Mouse (Mus musculus) retina, postnatal 7 days (tissue): ENCODE data around the gene Negr1.

ENCODE experiments used
- DNase-seq: peaks from one replicate; pipeline ENCODE4 v3.0.0-alpha.2; 2012; ENCODE audit warnings: low read depth, low spot score

Gene Negr1

GRCm38 (mm10) chr3:156901140-156901539, 339.5 kb downstream of the Negr1 start:
- DNase-seq, result no peak

- no peak for DNase-seq
Observed at GRCm38 (mm10) chr3:156903925-156904576, 342.5 kb downstream of the Negr1 start.

DNA sequence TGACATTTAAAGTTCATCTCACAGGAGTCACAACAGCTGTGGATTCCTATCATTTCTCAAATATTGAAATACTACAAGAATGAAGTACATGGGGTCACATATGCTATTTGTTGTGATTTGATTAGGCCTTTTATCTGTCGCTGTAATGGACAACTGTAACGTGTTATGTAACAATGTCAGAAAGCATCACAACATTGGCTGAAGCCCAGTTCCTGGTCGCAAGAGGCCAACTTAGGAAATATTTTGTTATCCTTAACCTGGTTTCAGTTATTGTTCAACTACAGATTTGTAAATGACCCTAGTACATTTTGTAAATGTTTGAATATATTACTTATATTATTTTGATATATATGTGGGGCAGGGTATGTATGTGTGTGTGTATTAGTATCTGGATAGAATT, 351.2 kb downstream of the Negr1 start:
- DNase-seq, result no peak

DNA sequence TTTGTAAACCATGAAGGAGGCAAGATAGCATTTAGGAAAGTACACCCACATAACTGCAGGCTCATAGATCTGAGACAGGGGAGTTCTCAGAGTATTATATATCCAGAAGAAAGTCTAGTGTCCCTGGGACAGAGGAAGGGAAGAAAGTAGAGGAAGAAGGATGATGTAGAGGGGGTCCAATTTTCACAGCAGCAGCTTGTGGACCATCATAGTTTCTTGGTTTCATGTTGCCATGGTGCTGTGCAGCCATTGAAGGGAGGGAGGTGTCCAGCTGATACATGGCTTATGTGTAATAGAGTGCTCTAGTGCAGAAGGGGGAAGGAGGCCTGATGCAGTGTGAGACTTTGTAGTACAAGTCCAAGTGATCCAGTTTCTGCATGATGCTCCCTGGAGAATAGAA, 359.8 kb downstream of the Negr1 start:
- DNase-seq, result no peak

DNA sequence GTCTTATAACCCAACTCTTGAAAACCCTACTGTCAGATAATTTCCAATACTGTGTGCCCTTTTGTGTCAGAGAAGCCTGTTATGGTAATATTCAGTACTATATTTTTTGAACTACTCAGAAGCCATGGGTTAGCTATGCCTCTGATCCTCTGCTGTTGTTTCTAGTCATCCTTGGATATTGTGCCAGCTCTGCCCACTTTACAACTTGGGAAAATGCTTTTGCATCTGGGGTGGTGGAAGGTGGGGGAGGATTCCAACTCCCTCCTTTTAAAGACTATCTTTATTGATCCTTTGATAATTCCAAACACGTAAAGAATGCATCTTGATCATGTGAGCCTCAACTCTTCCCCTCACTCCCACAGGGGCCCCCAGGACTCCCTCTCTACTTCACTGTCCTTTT, 361.6 kb downstream of the Negr1 start:
- no peak for DNase-seq

GRCm38 (mm10) chr3:156925102-156925501, 363.5 kb downstream of the Negr1 start:
- no peak for DNase-seq

DNA sequence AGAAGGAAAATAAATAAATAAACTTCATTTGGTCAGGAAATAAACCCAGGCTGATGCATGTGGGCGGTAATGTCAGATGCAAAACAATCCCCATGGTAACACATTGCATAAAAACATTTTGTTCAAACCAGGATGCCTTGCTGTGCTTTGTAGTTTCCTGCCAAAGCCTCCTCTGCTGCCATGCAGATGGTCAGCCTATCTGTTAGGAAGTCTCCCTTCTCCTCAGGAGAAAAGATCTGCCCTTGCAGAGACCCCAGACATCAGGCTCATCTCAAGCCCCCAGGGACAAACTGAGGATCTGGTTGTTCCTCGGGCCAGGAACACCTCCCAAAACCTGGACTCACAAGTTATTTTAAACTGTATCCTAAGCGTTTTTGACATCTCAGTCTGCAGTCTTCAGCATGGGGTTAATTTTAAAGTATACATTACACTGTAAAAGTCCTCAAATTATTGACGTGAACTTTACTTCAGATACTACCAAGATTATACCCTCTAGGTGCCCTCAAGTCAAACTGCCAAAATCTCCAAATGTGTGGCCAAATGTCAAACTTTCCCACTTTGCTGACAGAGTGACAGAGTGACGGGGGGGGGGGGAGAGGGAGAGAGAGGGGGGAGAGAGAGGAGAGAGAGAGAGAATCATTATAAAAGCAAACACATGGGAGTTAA, 366.9 kb downstream of the Negr1 start:
- no peak for DNase-seq

- no peak for DNase-seq
Observed at GRCm38 (mm10) chr3:156929062-156929397, 367.4 kb downstream of the Negr1 start.

DNA sequence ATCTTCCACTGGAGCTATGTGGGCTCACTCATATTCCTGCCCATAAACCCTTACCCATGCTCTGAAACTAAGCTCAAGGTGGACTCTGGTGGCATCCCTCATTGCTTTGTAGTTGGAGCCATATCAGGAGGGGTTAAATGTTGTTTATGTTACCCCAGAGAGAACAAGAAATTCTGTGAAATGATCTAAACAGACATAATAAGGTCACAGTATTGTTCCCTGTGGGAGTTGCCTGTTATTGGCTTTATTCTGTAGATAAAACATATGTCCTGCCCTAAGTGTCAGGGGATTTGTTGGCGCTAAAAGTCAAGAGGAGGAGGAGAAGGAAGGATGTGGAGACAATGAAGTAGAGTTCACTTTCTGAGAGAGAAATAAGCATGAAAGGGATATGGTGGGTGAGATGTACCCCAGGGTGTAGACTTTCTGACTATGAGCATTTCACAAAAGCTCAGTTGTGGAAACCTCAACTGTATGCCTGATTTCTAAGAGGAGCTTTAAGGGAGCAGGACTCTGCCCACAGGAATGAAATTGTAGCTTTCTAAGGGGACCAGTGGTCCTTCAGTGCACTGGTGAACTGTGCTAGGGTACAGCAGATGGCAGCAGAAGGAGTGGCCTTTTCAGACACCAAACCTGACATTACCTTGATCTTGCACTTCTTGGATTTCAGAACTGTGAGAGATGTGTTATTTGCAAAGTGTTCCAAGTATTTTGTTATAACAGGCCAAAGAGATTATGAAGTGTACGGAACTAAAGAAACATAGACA, 368.3 kb downstream of the Negr1 start:
- DNase-seq, result no peak

DNA sequence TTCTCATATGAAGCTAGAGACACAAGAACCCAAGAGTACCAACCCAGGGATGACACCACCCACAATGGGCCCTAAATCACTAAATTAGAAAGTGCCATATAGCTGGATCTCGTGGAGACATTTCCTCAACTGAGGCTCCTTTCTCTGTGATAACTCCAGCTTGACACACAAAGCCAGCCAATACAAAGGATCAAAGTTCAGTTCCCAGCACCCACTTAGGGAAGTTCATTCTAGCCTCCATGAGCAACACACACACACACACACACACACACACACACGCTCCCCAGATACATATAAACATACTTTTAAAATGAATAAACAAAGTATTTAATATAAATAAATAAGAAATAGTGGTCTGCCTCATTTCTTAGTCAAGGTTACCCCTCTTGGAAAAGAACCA, 369.4 kb downstream of the Negr1 start:
- no peak for DNase-seq

DNA sequence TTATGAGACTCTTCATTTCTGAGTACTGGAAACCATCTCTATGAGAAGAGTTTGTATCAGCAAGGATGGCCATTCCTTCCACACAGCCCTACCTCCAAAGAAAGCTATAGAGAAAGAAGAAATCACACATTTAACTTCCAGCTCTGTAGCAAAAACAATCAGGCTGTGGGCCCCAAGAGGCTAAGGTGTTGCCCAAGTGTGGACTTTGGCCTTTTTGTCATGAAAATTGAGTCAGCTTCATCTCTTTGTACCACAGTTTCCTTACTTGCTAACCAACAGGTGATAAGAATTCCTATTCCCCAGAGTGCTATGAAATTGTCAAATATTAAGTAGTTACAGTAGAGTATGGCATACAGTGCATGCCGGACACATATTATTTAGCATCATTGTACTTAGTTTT, 369.9 kb downstream of the Negr1 start:
- no peak for DNase-seq

GRCm38 (mm10) chr3:156934778-156935290, 373.2 kb downstream of the Negr1 start:
- DNase-seq, result no peak

DNA sequence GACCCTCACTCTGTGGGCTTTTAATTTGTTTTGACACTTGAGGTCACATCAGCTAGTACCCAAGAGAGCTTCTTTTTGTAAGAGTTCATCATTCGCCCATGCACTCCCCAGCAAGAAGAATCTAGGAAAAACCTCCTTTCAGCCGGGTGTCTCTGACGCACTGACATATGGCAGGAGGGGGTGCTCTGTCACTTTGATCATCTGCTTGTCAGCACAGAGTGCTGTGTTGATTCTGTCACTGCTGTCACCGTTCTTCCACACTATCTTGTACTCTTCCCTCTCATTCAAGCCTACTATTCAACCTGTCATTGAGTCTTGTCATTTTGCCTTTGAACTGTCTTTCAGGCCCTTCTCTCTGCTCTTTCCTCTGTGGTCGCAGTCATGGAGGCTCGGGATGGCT, 385.8 kb downstream of the Negr1 start:
- DNase-seq, result no peak

- DNase-seq, result no peak
Observed at GRCm38 (mm10) chr3:156952970-156953369, 391.4 kb downstream of the Negr1 start.

- no peak for DNase-seq
Observed at GRCm38 (mm10) chr3:156955094-156955493, 393.5 kb downstream of the Negr1 start.

GRCm38 (mm10) chr3:156958640-156959039, 397.0 kb downstream of the Negr1 start:
- DNase-seq, result no peak

- no peak for DNase-seq
Observed at GRCm38 (mm10) chr3:156968764-156969163, 407.2 kb downstream of the Negr1 start.

DNA sequence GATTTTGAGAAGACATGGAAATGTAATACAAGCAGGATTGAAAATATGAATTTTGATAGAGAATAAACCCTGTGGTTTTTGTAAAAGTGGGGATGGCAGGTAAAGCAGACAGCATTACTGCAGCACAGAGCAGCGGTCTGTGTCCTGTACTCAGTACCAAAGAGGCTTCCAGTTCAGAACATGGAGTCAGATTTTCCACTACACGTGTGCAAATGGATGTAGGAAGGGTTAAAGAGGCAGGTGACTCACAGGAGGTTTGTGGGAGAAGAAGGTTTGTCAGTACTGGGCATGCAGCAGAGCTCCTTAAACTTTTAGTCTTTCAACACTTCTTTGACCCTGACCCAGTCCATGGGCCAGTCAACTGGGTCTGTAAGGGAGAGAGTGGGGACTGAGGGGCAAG, 409.5 kb downstream of the Negr1 start:
- DNase-seq, result no peak

- DNase-seq, result no peak
Observed at GRCm38 (mm10) chr3:156976816-156977215, 415.2 kb downstream of the Negr1 start.

DNA sequence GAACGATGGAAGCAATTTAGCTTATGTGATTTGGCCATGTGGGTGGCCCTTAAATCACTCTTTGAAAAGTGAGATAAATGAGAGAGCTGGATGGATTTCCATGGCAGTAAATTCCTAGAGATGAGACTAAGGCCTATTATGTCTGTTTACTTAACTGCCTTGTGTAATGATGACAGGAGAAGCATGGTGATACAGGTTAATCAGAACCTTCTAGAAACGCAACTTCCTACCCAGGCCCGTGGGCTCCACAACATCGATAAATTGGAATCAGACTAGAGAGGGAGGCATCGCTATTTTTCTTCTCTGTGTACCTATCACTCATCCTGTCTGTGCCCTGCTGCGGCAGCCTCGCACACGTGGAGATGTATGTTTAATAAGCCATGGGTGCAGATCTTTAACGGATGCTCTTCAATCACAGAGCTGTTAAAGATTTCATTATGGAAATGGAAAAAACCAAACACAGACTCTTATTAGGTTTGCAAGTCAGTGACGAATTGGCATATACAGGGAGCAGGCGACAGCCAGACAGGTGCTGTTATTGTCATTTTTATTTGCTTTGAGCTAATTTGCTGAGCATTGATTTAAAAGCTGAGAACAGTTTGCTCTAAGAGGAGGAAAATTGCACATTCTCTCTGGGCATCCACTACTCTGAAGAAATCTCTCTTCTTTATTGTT, 418.6 kb downstream of the Negr1 start:
- no peak for DNase-seq

DNA sequence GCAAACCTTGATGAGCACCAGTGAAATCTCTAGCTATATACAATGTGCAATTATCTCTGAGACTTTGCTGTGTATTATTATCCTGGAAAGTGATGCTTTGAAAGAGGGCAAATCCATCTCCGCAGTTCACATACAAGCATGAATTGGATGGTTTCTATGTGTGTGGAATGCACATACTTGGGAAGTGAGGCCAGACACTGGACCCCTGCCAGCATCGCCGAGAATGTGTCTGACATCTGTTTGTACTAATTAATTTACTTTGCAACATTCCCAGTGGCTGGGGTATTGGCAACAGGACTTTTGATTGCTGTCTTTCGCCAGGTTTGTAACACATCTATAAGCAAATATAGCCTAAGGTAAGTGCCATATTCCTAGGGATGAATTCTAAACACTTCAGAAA, 420.5 kb downstream of the Negr1 start:
- DNase-seq, result peak; percentile 13

GRCm38 (mm10) chr3:156987113-156987512, 425.5 kb downstream of the Negr1 start:
- DNase-seq, result no peak
